Mouse (Mus musculus): ENCODE measurements around the gene Ndufa12. TPM values are rescaled to one million over a fixed set of nuclear protein-coding genes. Genes with fewer than 3 reads are reported as not detected.

The Ndufa12 gene
- polyA plus RNA-seq (2015; fragmentation: Nextera tagmentation; extraction: Ambion mirVana): 221 and 253 TPM in 2 replicates

DNA sequence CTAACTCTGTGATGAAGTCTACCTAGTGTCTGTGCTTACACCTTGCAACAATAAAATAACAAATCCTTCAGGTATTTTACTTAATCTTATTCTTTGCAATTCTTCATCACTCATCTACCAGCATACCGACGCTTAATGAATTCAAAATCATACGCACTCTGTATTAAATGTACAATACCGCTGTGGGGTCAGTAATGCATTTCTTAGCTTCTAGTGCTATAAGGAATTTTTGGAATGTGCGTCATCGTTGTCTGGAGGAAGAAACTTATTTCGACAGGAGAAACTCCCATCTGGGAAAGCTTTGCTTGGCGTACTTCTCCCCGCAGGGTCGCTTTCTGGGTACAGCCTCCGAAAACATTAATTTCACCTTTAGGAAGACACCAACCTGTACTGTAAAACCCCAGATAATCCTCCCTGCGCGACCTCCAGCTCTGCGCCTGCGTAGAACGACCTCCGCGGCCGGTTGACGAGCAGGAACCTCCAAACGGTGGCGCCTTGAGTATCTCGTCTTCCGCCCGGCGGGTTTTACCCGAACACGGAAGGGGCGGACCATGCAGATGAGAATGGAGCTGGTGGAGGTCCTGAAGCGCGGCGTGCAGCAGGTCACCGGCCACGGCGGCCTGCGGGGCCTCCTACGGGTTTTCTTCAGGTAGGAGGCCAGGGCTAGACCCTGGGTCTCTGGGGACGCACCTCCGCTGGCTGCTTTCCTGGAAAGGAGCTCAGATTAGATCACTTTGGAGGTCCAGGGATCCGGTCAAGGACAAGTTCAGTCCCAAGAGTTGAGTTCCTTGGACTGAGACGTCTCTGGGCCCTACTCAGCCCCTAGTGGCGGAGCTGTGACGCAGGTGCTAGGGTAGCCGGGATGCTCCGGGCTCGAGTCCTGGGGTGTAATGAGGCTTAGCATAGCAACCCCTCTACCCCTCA, at the start of gene Ndufa12:
Gene Ndufa12 (plus strand): TSS at position 239 of the 924 bp plus-strand sequence.
- no peaks in the 10 kb centered on the region for H3K4me1 ChIP-seq (ENCODE audit: insufficient read depth, low read depth, low read length)
- peak; percentile 95 for DNase-seq (ENCODE audit: low spot score)
- H3K27ac ChIP-seq (ENCODE audit: low read length): peak within 1 kb of the TSS; percentile 68
- H3K36me3 ChIP-seq (ENCODE audit: insufficient read depth, low read length): peaks cover 8% of the 10 kb centered on the region; the same call in 1 of the 2 replicates
- H3K9ac ChIP-seq (replicated peaks; ENCODE audit: low read depth): peak within 1 kb of the TSS; percentile 32
- WGBS: under 1% methylated on average over 45 of the region's 46 CpGs
- H3K4me2 ChIP-seq (replicated peaks; ENCODE audit: low read depth, low read length): peak within 1 kb of the TSS; percentile 67
- no peaks in the 10 kb centered on the region for H3K9me3 ChIP-seq (ENCODE audit: low read length)
- peak; percentile 98 for ATAC-seq
- peak; percentile 75 for TF ChIP-seq CTCF (IDR thresholded peaks at IDR 0.05)
- no peak for TF ChIP-seq EP300 (IDR thresholded peaks at IDR 0.05)
- H3K27me3 ChIP-seq (replicated peaks; ENCODE audit: insufficient read depth, low read length): no peaks in the 10 kb centered on the region
- peak within 1 kb of the TSS; percentile 70 for H3K4me3 ChIP-seq (ENCODE audit: low read depth, low read length)

DNA sequence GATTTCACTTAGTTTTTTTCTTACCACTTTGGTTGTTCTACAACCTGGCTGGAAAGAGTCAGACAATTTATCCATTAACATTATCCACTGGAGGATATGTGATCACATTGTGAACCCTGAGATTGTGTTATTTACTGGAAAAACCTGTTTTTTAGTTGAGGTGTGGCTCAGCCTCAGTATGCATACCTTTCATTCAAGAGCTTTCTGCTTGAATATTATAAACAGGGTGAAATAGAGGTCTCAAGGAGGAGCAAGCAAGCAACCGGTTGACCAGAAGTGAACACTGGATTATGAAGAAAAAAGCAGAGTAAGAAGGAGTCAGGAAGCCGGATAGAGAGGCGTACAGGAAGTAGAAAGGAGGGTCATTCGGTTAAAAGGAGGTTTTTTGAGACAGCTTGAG, 47.0 kb upstream of the Ndufa12 start:
- H3K27me3 ChIP-seq (replicated peaks; ENCODE audit: insufficient read depth, low read length): no peaks in the 10 kb centered on the region
- H3K27ac ChIP-seq (ENCODE audit: low read length): peak overlapping the region; percentile 68
- DNase-seq (ENCODE audit: low spot score): peak; percentile 87
- H3K36me3 ChIP-seq (ENCODE audit: insufficient read depth, low read length): no peaks in the 10 kb centered on the region
- peak; percentile 48 for ATAC-seq
- H3K9me3 ChIP-seq (ENCODE audit: low read length): no peaks in the 10 kb centered on the region
- peaks cover 16% of the 10 kb centered on the region; the same call in 1 of the 2 replicates for H3K4me1 ChIP-seq (ENCODE audit: insufficient read depth, low read depth, low read length)
- H3K9ac ChIP-seq (replicated peaks; ENCODE audit: low read depth): no peak overlapping the region
- no peak overlapping the region for H3K4me3 ChIP-seq (ENCODE audit: low read depth, low read length)
- no peak overlapping the region for H3K4me2 ChIP-seq (replicated peaks; ENCODE audit: low read depth, low read length)
- 52% methylated on average over 4 of the region's 4 CpGs for WGBS
- peak; percentile 73 for TF ChIP-seq EP300 (IDR thresholded peaks at IDR 0.05)
- TF ChIP-seq CTCF (IDR thresholded peaks at IDR 0.05): no peak

DNA sequence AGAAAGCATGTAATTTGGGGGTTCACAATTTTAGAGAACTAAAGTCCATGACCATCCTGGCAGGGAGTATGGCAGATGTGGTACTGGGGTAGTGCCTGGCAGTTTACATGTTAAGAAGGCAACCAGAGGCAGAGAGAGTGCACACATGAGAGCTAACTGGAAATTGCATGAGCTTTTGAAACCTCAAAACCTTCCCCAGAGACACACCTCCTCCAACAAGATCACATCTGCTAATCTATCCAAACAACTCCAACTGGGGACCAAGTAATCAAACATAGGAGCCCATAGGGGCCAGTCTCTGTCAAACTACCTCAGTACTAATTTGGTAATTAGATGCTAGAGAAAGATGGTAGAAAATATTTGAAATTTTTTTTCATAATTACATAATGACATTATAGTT, 44.7 kb upstream of the Ndufa12 start:
- DNase-seq (ENCODE audit: low spot score) (no peak), ATAC-seq (no peak)
- Histone ChIP-seq H3K4me3 (ENCODE audit: low read depth, low read length) (no peak overlapping the region), H3K9me3 (ENCODE audit: low read length) (no peaks in the 10 kb centered on the region), H3K27me3 (replicated peaks; ENCODE audit: insufficient read depth, low read length) (no peaks in the 10 kb centered on the region), H3K36me3 (ENCODE audit: insufficient read depth, low read length) (no peaks in the 10 kb centered on the region), H3K4me1 (ENCODE audit: insufficient read depth, low read depth, low read length) (peaks cover 16% of the 10 kb centered on the region; the same call in 1 of the 2 replicates), H3K9ac (replicated peaks; ENCODE audit: low read depth) (no peak overlapping the region), H3K4me2 (replicated peaks; ENCODE audit: low read depth, low read length) (no peak overlapping the region), H3K27ac (ENCODE audit: low read length) (no peak overlapping the region)
- TF ChIP-seq CTCF (IDR thresholded peaks at IDR 0.05) (no peak), EP300 (IDR thresholded peaks at IDR 0.05) (no peak)

DNA sequence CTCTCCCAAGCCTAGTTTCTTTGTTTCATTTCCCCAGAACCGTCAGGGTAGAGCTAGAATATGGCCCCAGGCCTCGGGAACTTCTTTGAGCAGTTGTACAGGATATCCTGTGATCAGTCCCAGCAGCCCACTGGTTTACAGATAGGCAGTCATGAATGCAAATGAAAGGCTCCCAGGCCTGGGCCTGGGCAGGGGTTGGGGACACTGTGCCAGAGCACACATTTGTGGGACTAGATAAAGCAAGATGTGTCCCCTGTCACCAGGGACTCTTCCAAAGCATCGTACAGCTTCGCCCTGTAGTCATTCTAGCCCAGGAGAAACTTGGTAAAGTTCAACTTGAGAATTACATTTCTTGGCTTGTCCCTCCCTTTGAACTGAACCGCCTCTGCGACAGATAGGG, 39.6 kb upstream of the Ndufa12 start:
- Histone ChIP-seq H3K36me3 (ENCODE audit: insufficient read depth, low read length) (no peaks in the 10 kb centered on the region; the same call in 1 of the 2 replicates), H3K4me2 (replicated peaks; ENCODE audit: low read depth, low read length) (no peak overlapping the region), H3K4me3 (ENCODE audit: low read depth, low read length) (no peak overlapping the region), H3K9me3 (ENCODE audit: low read length) (no peaks in the 10 kb centered on the region), H3K27ac (ENCODE audit: low read length) (no peak overlapping the region), H3K4me1 (ENCODE audit: insufficient read depth, low read depth, low read length) (no peaks in the 10 kb centered on the region), H3K9ac (replicated peaks; ENCODE audit: low read depth) (no peak overlapping the region), H3K27me3 (replicated peaks; ENCODE audit: insufficient read depth, low read length) (no peaks in the 10 kb centered on the region)
- no peak for DNase-seq (ENCODE audit: low spot score)
- no peak for ATAC-seq
- 88% methylated on average over 6 of the region's 6 CpGs for WGBS
- TF ChIP-seq CTCF (IDR thresholded peaks at IDR 0.05) (no peak), EP300 (IDR thresholded peaks at IDR 0.05) (no peak)

DNA sequence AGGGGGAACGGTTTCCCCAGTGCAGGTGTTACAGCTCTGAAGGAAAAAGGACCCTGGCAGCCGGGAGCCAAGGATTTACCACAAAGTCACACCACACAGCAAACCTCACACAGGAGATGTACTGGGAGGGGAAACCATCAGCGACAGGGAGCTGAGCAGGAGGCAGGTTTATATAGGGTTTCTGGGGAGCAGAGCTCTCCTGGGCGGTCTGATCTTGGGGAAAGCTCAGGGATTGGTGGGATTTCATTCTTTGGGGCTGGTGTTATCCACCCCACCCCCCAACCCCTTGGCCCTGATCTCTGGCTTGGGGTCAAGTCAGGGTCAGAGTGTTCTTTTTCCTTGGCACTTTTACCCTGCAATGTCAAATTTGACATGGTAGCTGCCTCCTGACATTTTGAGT, 39.1 kb upstream of the Ndufa12 start:
- Histone ChIP-seq H3K36me3 (ENCODE audit: insufficient read depth, low read length) (peaks cover under 1% of the 10 kb centered on the region; the same call in 1 of the 2 replicates), H3K27ac (ENCODE audit: low read length) (no peak overlapping the region), H3K9me3 (ENCODE audit: low read length) (no peaks in the 10 kb centered on the region), H3K4me2 (replicated peaks; ENCODE audit: low read depth, low read length) (no peak overlapping the region), H3K4me3 (ENCODE audit: low read depth, low read length) (no peak overlapping the region), H3K4me1 (ENCODE audit: insufficient read depth, low read depth, low read length) (no peaks in the 10 kb centered on the region), H3K9ac (replicated peaks; ENCODE audit: low read depth) (no peak overlapping the region), H3K27me3 (replicated peaks; ENCODE audit: insufficient read depth, low read length) (no peaks in the 10 kb centered on the region)
- no peak for DNase-seq (ENCODE audit: low spot score)
- WGBS: 88% methylated on average over 4 of the region's 4 CpGs
- ATAC-seq: no peak
- TF ChIP-seq EP300 (IDR thresholded peaks at IDR 0.05) (no peak), CTCF (IDR thresholded peaks at IDR 0.05) (no peak)

DNA sequence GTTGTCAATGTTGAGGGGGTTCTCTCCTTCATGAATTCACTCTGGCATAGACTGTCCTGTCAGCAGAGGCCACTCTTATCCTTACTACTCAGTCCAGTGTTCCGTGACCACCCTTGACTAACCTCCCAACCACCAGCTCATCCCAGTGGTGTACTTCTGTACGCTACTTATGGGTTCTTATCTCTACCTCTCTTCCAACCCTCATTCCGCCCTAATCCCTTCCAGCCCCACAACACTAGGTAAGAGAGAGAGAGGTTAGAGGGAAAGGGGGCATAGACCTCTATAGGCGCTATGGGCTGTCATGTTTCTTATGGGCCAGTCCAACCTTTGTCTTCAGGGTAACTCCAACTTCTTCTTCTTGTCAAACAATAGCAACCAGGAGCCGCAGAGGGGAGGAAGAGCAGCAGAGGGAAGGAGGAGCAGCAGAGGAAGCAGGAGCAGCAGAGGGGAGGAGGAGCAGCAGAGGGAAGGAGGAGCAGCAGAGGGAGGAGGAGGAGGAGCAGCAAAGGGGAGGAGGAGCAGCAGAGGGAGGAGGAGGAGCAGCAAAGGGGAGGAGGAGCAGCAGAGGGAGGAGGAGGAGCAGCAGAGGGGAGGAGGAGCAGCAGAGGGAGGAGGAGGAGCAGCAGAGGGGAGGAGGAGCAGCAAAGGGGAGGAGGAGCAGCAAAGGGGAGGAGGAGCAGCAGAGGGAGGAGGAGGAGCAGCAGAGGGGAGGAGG, 37.3 kb upstream of the Ndufa12 start:
- H3K4me3 ChIP-seq (ENCODE audit: low read depth, low read length): no peak overlapping the region
- no peaks in the 10 kb centered on the region for H3K9me3 ChIP-seq (ENCODE audit: low read length)
- no peak overlapping the region for H3K9ac ChIP-seq (replicated peaks; ENCODE audit: low read depth)
- no peaks in the 10 kb centered on the region for H3K27me3 ChIP-seq (replicated peaks; ENCODE audit: insufficient read depth, low read length)
- ATAC-seq (no peak), DNase-seq (ENCODE audit: low spot score) (no peak)
- H3K36me3 ChIP-seq (ENCODE audit: insufficient read depth, low read length): peaks cover 9% of the 10 kb centered on the region
- WGBS: 86% methylated on average over 5 of the region's 5 CpGs
- no peak for TF ChIP-seq CTCF (IDR thresholded peaks at IDR 0.05)
- TF ChIP-seq EP300 (IDR thresholded peaks at IDR 0.05): no peak
- no peaks in the 10 kb centered on the region for H3K4me1 ChIP-seq (ENCODE audit: insufficient read depth, low read depth, low read length)
- H3K4me2 ChIP-seq (replicated peaks; ENCODE audit: low read depth, low read length): no peak overlapping the region
- no peak overlapping the region for H3K27ac ChIP-seq (ENCODE audit: low read length)

Measured in lung, postnatal 0 days (tissue).